Mouse (Mus musculus) MEL (cell line): Measurements from ENCODE around the gene Camkk2. TPM values are rescaled to one million over a fixed set of nuclear protein-coding genes. Genes with fewer than 3 reads are reported as not detected.

Experiments
- DNase-seq: peaks from one replicate; pipeline ENCODE4 v3.0.0; 2011; ENCODE audit warnings: low read depth, low spot score
- H3K27ac ChIP-seq: 2 replicates; pipeline ENCODE4 v1.5.1; 2012; ENCODE audit warnings: low read depth, mild to moderate bottlenecking, control low read depth, low read length, moderate library complexity; ENCODE audit not compliant: control insufficient read depth
- H3K27me3 ChIP-seq, 2 experiments: fragments of 150-350 bp in 1 of 2; sonication (generic) in 1 of 2; 2 replicates each; pipeline ENCODE4 v1.6.1; 2012; ENCODE audit warnings: low read length in 2 of 2, mild to moderate bottlenecking in 2 of 2, improper control_type of control experiment in 1 of 2, moderate library complexity in 1 of 2; ENCODE audit not compliant: insufficient read depth in 2 of 2, control insufficient read depth in 1 of 2
- H3K36me3 ChIP-seq, 2 experiments: 2 replicates each; pipeline ENCODE4 v1.6.1; 2012 to 2014; ENCODE audit warnings: low read length in 2 of 2, improper control_type of control experiment in 1 of 2, inconsistent platforms in 1 of 2, mild to moderate bottlenecking in 1 of 2; ENCODE audit not compliant: insufficient read depth in 2 of 2, control insufficient read depth in 1 of 2
- H3K4me1 ChIP-seq, 2 experiments: fragments of 150-350 bp in 1 of 2; sonication (generic) in 1 of 2; 2 replicates each; pipeline ENCODE4 v1.6.1; 2012; ENCODE audit warnings: low read length in 2 of 2, improper control_type of control experiment in 1 of 2, mild to moderate bottlenecking in 1 of 2; ENCODE audit not compliant: insufficient read depth in 2 of 2, control insufficient read depth in 1 of 2
- H3K4me3 ChIP-seq, 2 experiments: fragments of 150-350 bp in 1 of 2; sonication (generic) in 1 of 2; 2 replicates each; pipeline ENCODE4 v1.5.1; 2012; ENCODE audit warnings: low read depth in 2 of 2, low read length in 2 of 2, mild to moderate bottlenecking in 2 of 2, moderate library complexity in 2 of 2, control low read depth in 1 of 2, improper control_type of control experiment in 1 of 2; ENCODE audit not compliant: control insufficient read depth in 1 of 2, insufficient read depth in 1 of 2
- H3K79me2 ChIP-seq: 2 replicates; pipeline ENCODE4 v1.6.1; 2012; ENCODE audit warnings: mild to moderate bottlenecking, low read length, moderate library complexity; ENCODE audit not compliant: control insufficient read depth, poor library complexity, insufficient read depth
- H3K9ac ChIP-seq: 2 replicates; pipeline ENCODE4 v1.6.1; 2012; ENCODE audit warnings: low read depth, mild to moderate bottlenecking, control low read depth, low read length, moderate library complexity; ENCODE audit not compliant: control insufficient read depth, poor library complexity, severe bottlenecking
- H3K9me3 ChIP-seq: fragments of 150-350 bp; sonication (generic); replicated peaks from 2 replicates; pipeline ENCODE4 v1.6.1; 2012; ENCODE audit warnings: mild to moderate bottlenecking, low read length, improper control_type of control experiment, moderate library complexity; ENCODE audit not compliant: insufficient read depth
- CHD1 ChIP-seq: IDR thresholded peaks from 2 replicates; pipeline ENCODE4 v1.6.1; 2012; ENCODE audit warnings: low read depth, mild to moderate bottlenecking, inconsistent platforms, low read length, improper control_type of control experiment
- CHD2 ChIP-seq: IDR thresholded peaks from 2 replicates; pipeline ENCODE4 v1.6.1; 2011; ENCODE audit warnings: low read length, improper control_type of control experiment
- CTCF ChIP-seq, 3 experiments: IDR thresholded peaks in 2 of 3; conservative IDR thresholded peaks in 1 of 3; 2 replicates each; pipeline ENCODE4 v1.5.1; 2011 to 2012; ENCODE audit warnings: low read length in 3 of 3, low read depth in 2 of 3, mild to moderate bottlenecking in 2 of 3, improper control_type of control experiment in 1 of 3, inconsistent platforms in 1 of 3, mixed read lengths in 1 of 3, moderate library complexity in 1 of 3; ENCODE audit not compliant: control insufficient read depth in 1 of 3, insufficient read depth in 1 of 3, poor library complexity in 1 of 3, severe bottlenecking in 1 of 3
- E2F4 ChIP-seq: IDR thresholded peaks from 2 replicates; pipeline ENCODE4 v1.6.1; 2011; ENCODE audit warnings: low read depth, low read length, improper control_type of control experiment, borderline replicate concordance
- ELF1 ChIP-seq: IDR thresholded peaks from 2 replicates; pipeline ENCODE4 v1.6.1; 2014; ENCODE audit warnings: low read depth, mild to moderate bottlenecking, inconsistent platforms, low read length, improper control_type of control experiment, moderate library complexity
- ETS1 ChIP-seq: IDR thresholded peaks from 2 replicates; pipeline ENCODE4 v1.6.1; 2012; ENCODE audit warnings: low read depth, mild to moderate bottlenecking, inconsistent platforms, low read length, improper control_type of control experiment, moderate library complexity
- GABPA ChIP-seq: IDR thresholded peaks from 2 replicates; pipeline ENCODE4 v1.6.1; 2012; ENCODE audit warnings: low read depth, mild to moderate bottlenecking, inconsistent platforms, low read length, improper control_type of control experiment, moderate library complexity
- GATA1 ChIP-seq: IDR thresholded peaks from 2 replicates; pipeline ENCODE4 v1.6.1; 2011; ENCODE audit warnings: low read depth, low read length, improper control_type of control experiment
- HCFC1 ChIP-seq: IDR thresholded peaks from 2 replicates; pipeline ENCODE4 v1.6.1; 2012; ENCODE audit warnings: low read depth, mild to moderate bottlenecking, inconsistent platforms, low read length, improper control_type of control experiment, moderate library complexity
- JUND ChIP-seq: IDR thresholded peaks from 2 replicates; pipeline ENCODE4 v1.6.1; 2011; ENCODE audit warnings: low read depth, mild to moderate bottlenecking, improper control_type of control experiment, low read length
- KAT2A ChIP-seq: conservative IDR thresholded peaks from 2 replicates; pipeline ENCODE4 v1.6.1; 2012; ENCODE audit warnings: low read depth, low read length, improper control_type of control experiment, inconsistent platforms
- MAFK ChIP-seq: IDR thresholded peaks from 2 replicates; pipeline ENCODE4 v1.6.1; 2011; ENCODE audit warnings: low read depth, mild to moderate bottlenecking, low read length, improper control_type of control experiment, borderline replicate concordance
- MAZ ChIP-seq: IDR thresholded peaks from 2 replicates; pipeline ENCODE4 v1.6.1; 2012; ENCODE audit warnings: low read depth, mild to moderate bottlenecking, inconsistent platforms, low read length, improper control_type of control experiment
- MEF2A ChIP-seq: IDR thresholded peaks from 2 replicates; pipeline ENCODE4 v1.6.1; 2014; ENCODE audit warnings: low read depth, mild to moderate bottlenecking, inconsistent platforms, low read length, improper control_type of control experiment; ENCODE audit not compliant: poor library complexity, insufficient replicate concordance, severe bottlenecking; ENCODE audit errors: extremely low read depth
- MXI1 ChIP-seq: IDR thresholded peaks from 2 replicates; pipeline ENCODE4 v1.6.1; 2011; ENCODE audit warnings: mild to moderate bottlenecking, low read depth, low read length, improper control_type of control experiment
- MYB ChIP-seq: IDR thresholded peaks from 2 replicates; pipeline ENCODE4 v1.6.1; 2011; ENCODE audit warnings: mild to moderate bottlenecking, low read depth, low read length, improper control_type of control experiment
- NELFE ChIP-seq: IDR thresholded peaks from 2 replicates; pipeline ENCODE4 v1.6.1; 2011; ENCODE audit warnings: low read depth, low read length, improper control_type of control experiment
- NRF1 ChIP-seq: IDR thresholded peaks from 2 replicates; pipeline ENCODE4 v1.6.1; 2014; ENCODE audit warnings: low read depth, mild to moderate bottlenecking, inconsistent platforms, low read length, improper control_type of control experiment, moderate library complexity; ENCODE audit not compliant: poor library complexity, insufficient read depth, severe bottlenecking
- POLR2A ChIP-seq, 2 experiments: IDR thresholded peaks; 2 replicates each; pipeline ENCODE4 v1.6.1; 2011 to 2012; ENCODE audit warnings: low read length in 2 of 2, mild to moderate bottlenecking in 2 of 2, control low read depth in 1 of 2, improper control_type of control experiment in 1 of 2, low read depth in 1 of 2, moderate library complexity in 1 of 2; ENCODE audit not compliant: control insufficient read depth in 1 of 2, insufficient read depth in 1 of 2, poor library complexity in 1 of 2
- POLR2AphosphoS2 ChIP-seq: IDR thresholded peaks from 2 replicates; pipeline ENCODE4 v1.6.1; 2011; ENCODE audit warnings: low read length, improper control_type of control experiment
- POLR2AphosphoS5 ChIP-seq: IDR thresholded peaks from 2 replicates; pipeline ENCODE4 v1.6.1; 2012; ENCODE audit warnings: low read depth, borderline replicate concordance, mild to moderate bottlenecking, inconsistent platforms, low read length, moderate library complexity, mixed read lengths
- RAD21 ChIP-seq: IDR thresholded peaks from 2 replicates; pipeline ENCODE4 v1.6.1; 2011; ENCODE audit warnings: mild to moderate bottlenecking, low read depth, low read length, improper control_type of control experiment
- RCOR1 ChIP-seq: IDR thresholded peaks from 2 replicates; pipeline ENCODE4 v1.6.1; 2012; ENCODE audit warnings: low read depth, mild to moderate bottlenecking, inconsistent platforms, low read length, improper control_type of control experiment
- SMC3 ChIP-seq: IDR thresholded peaks from 2 replicates; pipeline ENCODE4 v1.6.1; 2011; ENCODE audit warnings: low read depth, low read length, improper control_type of control experiment
- TCF12 ChIP-seq: IDR thresholded peaks from 2 replicates; pipeline ENCODE4 v1.6.1; 2014; ENCODE audit warnings: low read depth, mild to moderate bottlenecking, inconsistent platforms, low read length, improper control_type of control experiment, moderate library complexity
- UBTF ChIP-seq: IDR thresholded peaks from 2 replicates; pipeline ENCODE4 v1.6.1; 2012; ENCODE audit warnings: low read depth, mild to moderate bottlenecking, inconsistent platforms, low read length, improper control_type of control experiment, moderate library complexity, borderline replicate concordance; ENCODE audit not compliant: insufficient read depth
- USF1 ChIP-seq: IDR thresholded peaks from 2 replicates; pipeline ENCODE4 v1.6.1; 2014; ENCODE audit warnings: low read depth, mild to moderate bottlenecking, inconsistent platforms, low read length, improper control_type of control experiment, moderate library complexity
- ZC3H11A ChIP-seq: IDR thresholded peaks from 2 replicates; pipeline ENCODE4 v1.6.1; 2012; ENCODE audit warnings: low read depth, mild to moderate bottlenecking, inconsistent platforms, low read length, improper control_type of control experiment
- ZKSCAN1 ChIP-seq: IDR thresholded peaks from 2 replicates; pipeline ENCODE4 v1.6.1; 2012; ENCODE audit warnings: low read depth, mild to moderate bottlenecking, inconsistent platforms, low read length, improper control_type of control experiment, moderate library complexity
- ZMIZ1 ChIP-seq: IDR thresholded peaks from 2 replicates; pipeline ENCODE4 v1.6.1; 2012; ENCODE audit warnings: low read depth, mild to moderate bottlenecking, inconsistent platforms, low read length, improper control_type of control experiment, moderate library complexity
- ZNF384 ChIP-seq: IDR thresholded peaks from 2 replicates; pipeline ENCODE4 v1.6.1; 2012; ENCODE audit warnings: low read depth, mild to moderate bottlenecking, inconsistent platforms, low read length, improper control_type of control experiment
- polyA plus RNA-seq, 2 experiments: library from polyadenylated mRNA; stranded (reverse) in 1 of 2; unstranded in 1 of 2; fragments of >175 nt in 1 of 2; fragments of >200 nt in 1 of 2; gene quantifications; 2 replicates each; pipeline versions ENCODE4 v1.2.1 to v1.2.4; 2012; ENCODE audit warnings: low replicate concordance in 2 of 2, low read depth in 1 of 2; ENCODE audit not compliant: insufficient read length in 2 of 2, insufficient read depth in 1 of 2, missing spikeins in 1 of 2
- total RNA-seq: library from RNA; depleted of rRNA; stranded (reverse); fragments of 300-350 nt; gene quantifications from 2 replicates; pipeline ENCODE4 v1.2.3, GENCODE M21; 2012

Camkk2 gene
- total and polyA plus RNA-seq, 3 experiments = 23.7 to 24.8 TPM; not detected in 1

DNA sequence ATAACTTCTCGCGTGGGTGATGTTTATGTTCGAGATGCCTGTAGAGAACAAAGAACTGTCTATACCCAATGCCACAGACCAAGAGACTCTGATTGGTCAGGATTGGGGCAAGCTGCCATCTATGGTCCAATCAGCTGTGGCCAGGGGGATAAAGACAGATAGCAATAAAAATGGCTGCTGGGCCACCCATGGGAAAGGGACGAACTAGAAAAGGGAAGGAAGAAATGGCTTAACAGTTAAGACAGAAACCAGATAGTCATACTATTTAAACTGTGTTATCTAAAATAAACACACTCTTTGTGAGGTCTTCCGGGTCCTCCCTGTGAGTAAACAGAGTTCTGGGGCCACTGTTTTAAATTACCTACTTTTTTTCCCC lies 78.4 kb downstream of the Camkk2 start (continued):
- 0 out of 4 replicates have a peak, but pooled peaks of 1 of the 2 experiments have one; percentile 6 for TF ChIP-seq POLR2A (IDR thresholded peaks at IDR 0.05; ENCODE audit: control insufficient read depth in 1 of 2, insufficient read depth in 1 of 2, low read depth in 1 of 2, low read length in 2 of 2, poor library complexity in 1 of 2)
- TF ChIP-seq KAT2A = no peak
- TF ChIP-seq ZC3H11A = no peak
- no peak for TF ChIP-seq POLR2AphosphoS5
- TF ChIP-seq SMC3 = no peak
- TF ChIP-seq POLR2AphosphoS2 = no peak; the same call in 1 of the 2 replicates
- peak; percentile 95 for TF ChIP-seq ETS1
- peak; percentile 30; the same call in 1 of the 2 replicates for TF ChIP-seq MAFK
- no peak for TF ChIP-seq E2F4
- TF ChIP-seq MEF2A = peak; percentile 75; the same call in 1 of the 2 replicates
- no peak for TF ChIP-seq GABPA
- TF ChIP-seq ZMIZ1 = no peak
- TF ChIP-seq JUND = no peak
- no peak for TF ChIP-seq NELFE
- no peak for TF ChIP-seq CTCF (IDR thresholded peaks at IDR 0.05 in 2 of 3, conservative IDR thresholded peaks at IDR 0.05 in 1 of 3; ENCODE audit: control insufficient read depth in 1 of 3, insufficient read depth in 1 of 3, low read depth in 2 of 3, low read length in 3 of 3, poor library complexity in 1 of 3, severe bottlenecking in 1 of 3)
- TF ChIP-seq RAD21 = no peak
- 0 out of 2 replicates have a peak, but pooled peaks have one; percentile 45 for TF ChIP-seq USF1
- no peak for TF ChIP-seq MXI1
- TF ChIP-seq HCFC1 = no peak
- TF ChIP-seq NRF1 = no peak
- peak; percentile 87 for TF ChIP-seq ELF1

DNA sequence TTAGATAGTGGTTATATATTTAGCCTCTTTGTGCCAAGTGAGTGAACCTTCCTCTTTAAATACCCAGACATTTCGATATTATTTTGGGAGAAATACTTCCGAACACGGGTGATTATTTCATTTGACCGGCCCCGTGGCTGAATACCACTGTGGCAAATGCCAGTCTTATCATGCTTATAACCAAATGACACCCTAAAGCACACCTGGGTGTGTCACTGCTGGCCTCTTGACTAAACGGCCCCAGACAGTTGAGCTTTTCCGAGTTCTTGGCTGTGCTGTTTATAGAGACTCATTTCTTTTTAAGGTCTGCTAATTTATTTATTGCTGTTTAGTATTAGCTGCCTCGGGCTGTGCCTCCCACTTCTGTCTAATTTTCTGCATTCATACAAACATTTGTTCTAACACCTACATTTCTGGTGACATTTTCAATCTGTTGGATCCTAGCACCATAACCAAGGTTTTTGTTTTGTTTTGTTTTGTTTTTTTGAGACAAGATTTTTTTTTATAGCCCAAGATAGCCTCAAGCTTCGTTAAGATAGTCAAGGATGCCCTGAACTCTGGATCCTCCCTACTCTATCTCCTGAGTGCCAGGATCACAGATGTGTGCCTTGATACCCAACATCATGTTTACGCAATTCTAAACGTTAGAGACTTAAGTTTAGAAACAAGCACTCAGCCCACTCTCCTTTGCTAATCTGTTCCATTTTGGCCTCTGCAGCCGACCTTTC lies 78.9 kb downstream of the Camkk2 start:
- Histone ChIP-seq H3K9me3 (no peaks in the 10 kb centered on the region), H3K4me1 (peaks cover 42 to 65% of the 10 kb centered on the region in 2 experiments), H3K9ac (peak overlapping the region; percentile 44), H3K79me2 (no peaks in the 10 kb centered on the region; the same call in 1 of the 2 replicates), H3K27ac (peak overlapping the region; percentile 92), H3K36me3 (peaks cover 0 to 63% of the 10 kb centered on the region in 2 experiments; a peak in 2 of 4 replicates), H3K27me3 (no peaks in the 10 kb centered on the region), H3K4me3 (peak overlapping the region; percentile 35 to 37)
- DNase-seq = peak; percentile 40
- TF ChIP-seq MAZ = 0 out of 2 replicates have a peak, but pooled peaks have one; percentile 26
- TF ChIP-seq POLR2A (IDR thresholded peaks at IDR 0.05; ENCODE audit: control insufficient read depth in 1 of 2, insufficient read depth in 1 of 2, low read depth in 1 of 2, low read length in 2 of 2, poor library complexity in 1 of 2) = peak in 1 of 2 experiments; percentile 45; a peak in 1 of 4 replicates
- no peak for TF ChIP-seq CHD2
- TF ChIP-seq JUND = no peak
- TF ChIP-seq E2F4 = no peak
- TF ChIP-seq ETS1 = no peak
- no peak for TF ChIP-seq ZKSCAN1
- TF ChIP-seq MAFK = no peak
- TF ChIP-seq GABPA = no peak
- TF ChIP-seq UBTF = no peak
- no peak for TF ChIP-seq TCF12
- no peak for TF ChIP-seq MEF2A
- no peak for TF ChIP-seq CHD1
- TF ChIP-seq RCOR1 = no peak
- TF ChIP-seq MYB = no peak
- TF ChIP-seq POLR2AphosphoS5 = no peak
- no peak for TF ChIP-seq CTCF (IDR thresholded peaks at IDR 0.05 in 2 of 3, conservative IDR thresholded peaks at IDR 0.05 in 1 of 3; ENCODE audit: control insufficient read depth in 1 of 3, insufficient read depth in 1 of 3, low read depth in 2 of 3, low read length in 3 of 3, poor library complexity in 1 of 3, severe bottlenecking in 1 of 3)
- no peak for TF ChIP-seq GATA1
- TF ChIP-seq ZNF384 = 0 out of 2 replicates have a peak, but pooled peaks have one; percentile 39
